Mouse (Mus musculus): ENCODE data around the gene Ccr9. TPM values are rescaled to one million over a fixed set of nuclear protein-coding genes. Genes with fewer than 3 reads are reported as not detected.

The Ccr9 gene
- total RNA-seq, 1 experiment from 2014 or later, result 5.6 TPM

Other genes starting within 250 kb of the Ccr9 start
- gene Limd1, start 199.7 kb upstream of the Ccr9 start, total RNA-seq (2017), result 87.1 and 88.6 TPM in 2 replicates
- gene Sacm1l, start 148.7 kb upstream of the Ccr9 start, total RNA-seq (2017), result 39.3 and 41.1 TPM in 2 replicates
- gene Slc6a20b, start 45.9 kb upstream of the Ccr9 start, total RNA-seq (2017), result 0.35 and 0.49 TPM in 2 replicates
- not detected in 2 replicates for gene Slc6a20a, start 446 bp downstream of the Ccr9 start, total RNA-seq (2017)
- gene Lztfl1, start 39.3 kb downstream of the Ccr9 start, total RNA-seq (2017), result 16.8 and 18.5 TPM in 2 replicates
- gene Cxcr6, start 128.0 kb downstream of the Ccr9 start, total RNA-seq (2017), result 5.1 and 6.0 TPM in 2 replicates
- 33.2 and 36.3 TPM in 2 replicates for gene Fyco1, start 173.5 kb downstream of the Ccr9 start, total RNA-seq (2017)
- gene Xcr1, start 183.6 kb downstream of the Ccr9 start, total RNA-seq (2017), result 0.12 TPM in 1 of 2 replicates, not detected in the other